Mouse (Mus musculus): ENCODE measurements around the gene Slc9a2. TPM values are rescaled to one million over a fixed set of nuclear protein-coding genes. Genes with fewer than 3 reads are reported as not detected.

Slc9a2 gene
- polyA plus RNA-seq, 1 experiment from 2014 or later, result not detected

- H3K36me3 ChIP-seq, result peaks cover 27% of the 10 kb centered on the region
- no peak overlapping the region for H3K4me3 ChIP-seq
- H3K9ac ChIP-seq, result no peak overlapping the region
- no peak overlapping the region for H3K4me2 ChIP-seq
- H3K9me3 ChIP-seq, result no peaks in the 10 kb centered on the region
- no peak overlapping the region for H3K27ac ChIP-seq
- 93% methylated on average over 7 of the region's 7 CpGs for WGBS
- no peak for ATAC-seq (ENCODE audit: low FRiP score)
- no peaks in the 10 kb centered on the region for H3K27me3 ChIP-seq
- peaks cover 5% of the 10 kb centered on the region; the same call in 1 of the 2 replicates for H3K4me1 ChIP-seq (replicated peaks)
Measured at GRCm38 (mm10) chr1:40771196-40771970, 91.0 kb downstream of the Slc9a2 start.

GRCm38 (mm10) chr1:40773234-40773633 lies 92.9 kb downstream of the Slc9a2 start:
- Histone ChIP-seq H3K9ac (no peak overlapping the region), H3K4me3 (no peak overlapping the region), H3K9me3 (no peaks in the 10 kb centered on the region), H3K27me3 (no peaks in the 10 kb centered on the region), H3K4me1 (replicated peaks) (peaks cover 5% of the 10 kb centered on the region; the same call in 1 of the 2 replicates), H3K27ac (no peak overlapping the region), H3K4me2 (no peak overlapping the region), H3K36me3 (peaks cover 27% of the 10 kb centered on the region)
- no peak for ATAC-seq (ENCODE audit: low FRiP score)
- WGBS, result 92% methylated on average over 5 of the region's 5 CpGs

GRCm38 (mm10) chr1:40774040-40774439 lies 93.7 kb downstream of the Slc9a2 start:
- Histone ChIP-seq H3K4me2 (no peak overlapping the region), H3K27me3 (no peaks in the 10 kb centered on the region), H3K4me3 (no peak overlapping the region), H3K4me1 (replicated peaks) (peaks cover 5% of the 10 kb centered on the region; the same call in 1 of the 2 replicates), H3K27ac (no peak overlapping the region), H3K9me3 (peaks cover 7% of the 10 kb centered on the region; the same call in 1 of the 2 replicates), H3K9ac (no peak overlapping the region), H3K36me3 (peaks cover 34% of the 10 kb centered on the region)
- ATAC-seq (ENCODE audit: low FRiP score), result no peak
- 93% methylated on average over 10 of the region's 10 CpGs for WGBS

GRCm38 (mm10) chr1:40776102-40776501 lies 95.7 kb downstream of the Slc9a2 start:
- H3K9ac ChIP-seq, result no peak overlapping the region
- ATAC-seq (ENCODE audit: low FRiP score), result no peak
- no peak overlapping the region for H3K27ac ChIP-seq
- no peak overlapping the region for H3K4me2 ChIP-seq
- WGBS, result 74% methylated on average over 2 of the region's 2 CpGs
- no peak overlapping the region for H3K4me3 ChIP-seq
- H3K4me1 ChIP-seq (replicated peaks), result no peaks in the 10 kb centered on the region
- no peaks in the 10 kb centered on the region for H3K27me3 ChIP-seq
- peaks cover 11% of the 10 kb centered on the region; the same call in 1 of the 2 replicates for H3K9me3 ChIP-seq
- H3K36me3 ChIP-seq, result peaks cover 54% of the 10 kb centered on the region

GRCm38 (mm10) chr1:40776763-40777162 lies 96.4 kb downstream of the Slc9a2 start:
- WGBS, result 91% methylated on average over 3 of the region's 3 CpGs
- Histone ChIP-seq H3K9me3 (peaks cover 11% of the 10 kb centered on the region; the same call in 1 of the 2 replicates), H3K36me3 (peaks cover 57% of the 10 kb centered on the region), H3K4me3 (no peak overlapping the region), H3K9ac (no peak overlapping the region), H3K4me1 (replicated peaks) (no peaks in the 10 kb centered on the region), H3K4me2 (no peak overlapping the region), H3K27me3 (no peaks in the 10 kb centered on the region), H3K27ac (no peak overlapping the region)
- ATAC-seq (ENCODE audit: low FRiP score), result no peak

GRCm38 (mm10) chr1:40783450-40783849 lies 103.1 kb downstream of the Slc9a2 start:
- Histone ChIP-seq H3K9me3 (peaks cover 11% of the 10 kb centered on the region; the same call in 1 of the 2 replicates), H3K27me3 (no peaks in the 10 kb centered on the region), H3K36me3 (peaks cover 42% of the 10 kb centered on the region), H3K27ac (no peak overlapping the region), H3K9ac (no peak overlapping the region), H3K4me2 (no peak overlapping the region), H3K4me1 (replicated peaks) (no peaks in the 10 kb centered on the region), H3K4me3 (no peak overlapping the region)
- no peak for ATAC-seq (ENCODE audit: low FRiP score)
- 93% methylated on average over 7 of the region's 7 CpGs for WGBS

- Histone ChIP-seq H3K27ac (no peak overlapping the region), H3K27me3 (no peaks in the 10 kb centered on the region), H3K9me3 (peaks cover 2% of the 10 kb centered on the region; the same call in 1 of the 2 replicates), H3K4me2 (no peak overlapping the region), H3K4me1 (replicated peaks) (peaks cover 4% of the 10 kb centered on the region), H3K9ac (no peak overlapping the region), H3K4me3 (no peak overlapping the region), H3K36me3 (peaks cover 33% of the 10 kb centered on the region)
- 91% methylated on average over 9 of the region's 9 CpGs for WGBS
- no peak for ATAC-seq (ENCODE audit: low FRiP score)
Measured at GRCm38 (mm10) chr1:40784306-40784705, 103.9 kb downstream of the Slc9a2 start.

- Histone ChIP-seq H3K4me3 (no peak overlapping the region), H3K27me3 (no peaks in the 10 kb centered on the region), H3K36me3 (peaks cover 17% of the 10 kb centered on the region), H3K9ac (no peak overlapping the region), H3K4me1 (replicated peaks) (peaks cover 12% of the 10 kb centered on the region), H3K9me3 (no peaks in the 10 kb centered on the region), H3K27ac (no peak overlapping the region), H3K4me2 (no peak overlapping the region)
- ATAC-seq (ENCODE audit: low FRiP score), result no peak
- 92% methylated on average over 11 of the region's 11 CpGs for WGBS
Measured at GRCm38 (mm10) chr1:40785876-40786445, 105.6 kb downstream of the Slc9a2 start.

- 80% methylated on average over 6 of the region's 6 CpGs for WGBS
- H3K27me3 ChIP-seq, result 0 out of 2 replicates have a peak, but pooled peaks cover 6% of the 10 kb centered on the region
- no peak for ATAC-seq (ENCODE audit: low FRiP score)
- H3K27ac ChIP-seq, result no peak overlapping the region
- no peaks in the 10 kb centered on the region for H3K9me3 ChIP-seq
- no peak overlapping the region for H3K9ac ChIP-seq
- no peak overlapping the region for H3K4me2 ChIP-seq
- H3K4me1 ChIP-seq (replicated peaks), result peaks cover 15% of the 10 kb centered on the region
- H3K4me3 ChIP-seq, result no peak overlapping the region
- H3K36me3 ChIP-seq, result peaks cover 11% of the 10 kb centered on the region
Measured at GRCm38 (mm10) chr1:40788956-40789355, 108.6 kb downstream of the Slc9a2 start.

GRCm38 (mm10) chr1:40789666-40790233 lies 109.4 kb downstream of the Slc9a2 start:
- peak overlapping the region; percentile 67; the same call in 1 of the 2 replicates for H3K9ac ChIP-seq
- peak overlapping the region; percentile 72 for H3K4me2 ChIP-seq
- peak overlapping the region; percentile 66 for H3K4me3 ChIP-seq
- H3K27ac ChIP-seq, result no peak overlapping the region
- WGBS, result 30% methylated on average over 5 of the region's 5 CpGs
- H3K9me3 ChIP-seq, result no peaks in the 10 kb centered on the region
- H3K36me3 ChIP-seq, result 0 out of 2 replicates have a peak, but pooled peaks cover 3% of the 10 kb centered on the region
- ATAC-seq (ENCODE audit: low FRiP score), result peak; percentile 45
- peaks cover 15% of the 10 kb centered on the region for H3K4me1 ChIP-seq (replicated peaks)
- H3K27me3 ChIP-seq, result peaks cover 7% of the 10 kb centered on the region; the same call in 1 of the 2 replicates

- peak within 1 kb of the TSS; percentile 66 for H3K4me3 ChIP-seq
- peak; percentile 92 for ATAC-seq (ENCODE audit: low FRiP score)
- peak within 1 kb of the TSS; percentile 72 for H3K4me2 ChIP-seq
- H3K4me1 ChIP-seq (replicated peaks), result peaks cover 15% of the 10 kb centered on the region
- no peaks in the 10 kb centered on the region for H3K9me3 ChIP-seq
- WGBS, result 5% methylated on average over 38 of the region's 38 CpGs
- no peaks in the 10 kb centered on the region for H3K36me3 ChIP-seq
- H3K27me3 ChIP-seq, result peaks cover 12% of the 10 kb centered on the region; the same call in 1 of the 2 replicates
- H3K27ac ChIP-seq, result peak within 1 kb of the TSS; percentile 66
- H3K9ac ChIP-seq, result peak within 1 kb of the TSS; percentile 67
Measured at GRCm38 (mm10) chr1:40790324-40791141, 110.2 kb downstream of the Slc9a2 start, which contains the start of gene Mfsd9. Mfsd9 (minus strand) TSS chr1:40790687.
